Mouse (Mus musculus) cortical plate, adult 2 months (tissue): ENCODE measurements at regions not wholly inside any gene's neighbourhood (a gene's known extent, or its start where the extent isn't known, plus 50 kb on each side); places are given as distances from the start of the nearest gene placed in this dataset.

Experiments
- CTCF ChIP-seq: fragments of 200-500 bp; IDR thresholded peaks from 2 replicates; pipeline ENCODE4 v1.5.1; 2011; ENCODE audit warnings: mild to moderate bottlenecking, control low read depth, low read length; ENCODE audit not compliant: insufficient read depth; ENCODE audit errors: extremely low read depth
- POLR2A ChIP-seq: fragments of 200-500 bp; IDR thresholded peaks from 2 replicates; pipeline ENCODE4 v1.6.1; 2011; ENCODE audit warnings: mild to moderate bottlenecking, low read length, control low read depth; ENCODE audit not compliant: insufficient read depth; ENCODE audit errors: extremely low read depth

DNA sequence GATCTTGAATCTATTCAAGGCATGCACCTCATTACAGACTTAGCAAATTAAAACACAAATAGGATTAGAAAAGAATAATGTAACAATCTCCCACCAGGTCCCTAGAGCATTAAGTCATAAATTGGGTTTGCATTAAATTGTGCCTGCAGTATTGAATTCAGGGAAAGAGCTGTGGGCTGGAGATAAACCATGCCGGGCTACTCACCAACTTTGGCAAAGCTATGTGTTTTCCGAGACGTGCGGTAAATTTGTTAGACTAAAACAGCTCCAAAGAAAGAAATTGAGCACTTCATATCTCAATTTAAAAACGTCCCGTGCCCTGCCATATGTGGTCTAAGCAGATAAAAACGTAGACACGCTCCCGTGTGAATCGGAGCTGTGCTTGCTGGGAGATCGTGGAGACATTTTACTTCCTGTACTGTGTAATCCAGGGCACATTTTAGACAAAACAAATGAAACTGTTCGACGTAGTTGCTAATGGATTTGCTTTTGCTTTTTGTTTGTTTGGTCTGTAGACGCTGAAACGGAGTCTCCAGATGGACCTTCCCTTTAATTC lies 219.5 kb downstream of the Snx10 start:
- no peak for TF ChIP-seq CTCF
- TF ChIP-seq POLR2A = no peak
